Mouse (Mus musculus) testis, adult 2 months (tissue): ENCODE measurements around the gene Il12rb1.

Experiments
- CTCF ChIP-seq: fragments of 200-500 bp; IDR thresholded peaks from 2 replicates; pipeline ENCODE4 v1.5.1; 2012; ENCODE audit warnings: low read depth, mild to moderate bottlenecking, inconsistent platforms, low read length, moderate library complexity; ENCODE audit not compliant: control insufficient read depth, insufficient read depth, insufficient replicate concordance
- POLR2A ChIP-seq: fragments of 200-500 bp; IDR thresholded peaks from 2 replicates; pipeline ENCODE4 v1.6.1; 2012; ENCODE audit warnings: low read depth, mild to moderate bottlenecking, inconsistent platforms, low read length, moderate library complexity; ENCODE audit not compliant: control insufficient read depth

DNA sequence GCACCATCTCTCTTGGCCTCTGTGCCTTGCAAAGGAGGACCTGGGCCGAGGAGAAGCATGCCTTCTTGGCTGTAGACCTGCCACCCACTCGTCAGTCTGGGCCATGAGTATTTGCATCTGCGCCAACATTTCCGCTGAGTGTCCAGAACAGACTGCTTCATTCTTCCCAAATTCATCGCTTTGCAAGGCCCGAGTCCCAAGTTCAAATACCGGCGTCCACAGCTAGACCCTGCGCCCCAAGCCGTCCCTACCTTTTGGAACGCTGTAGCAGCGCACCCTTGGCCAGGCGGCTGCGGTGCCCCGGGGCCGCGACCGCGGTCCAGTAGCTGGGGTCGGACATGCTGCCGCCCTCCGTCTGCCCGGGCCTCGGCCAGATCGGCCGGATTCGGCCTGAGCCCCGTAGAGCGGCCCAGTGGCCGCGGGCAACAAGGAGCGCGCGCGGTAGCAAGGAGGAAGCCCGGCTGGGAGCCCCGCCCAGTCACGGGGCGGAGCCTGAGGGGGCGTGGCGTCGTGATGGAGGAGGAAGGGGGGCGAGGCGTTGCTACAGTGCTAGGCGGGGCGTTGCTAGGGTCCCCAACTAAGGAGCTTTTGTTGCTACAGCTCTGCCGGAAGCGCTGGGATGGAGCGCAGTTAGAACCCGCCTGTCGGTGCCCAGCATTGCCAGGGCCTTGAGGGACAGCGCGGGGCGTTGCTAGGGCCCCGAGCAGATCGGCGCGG lies 16.1 kb upstream of the Il12rb1 start:
- TF ChIP-seq CTCF (no peak), POLR2A (peak; percentile 56; the same call in 1 of the 2 replicates)
